Mouse (Mus musculus) WW6 (cell line): ENCODE data around the gene Lamp5.

Source experiments
- DNase-seq: peaks from one replicate; pipeline ENCODE4 v3.0.0-alpha.2; 2013; ENCODE audit warnings: low read depth, low spot score

The Lamp5 gene

DNA sequence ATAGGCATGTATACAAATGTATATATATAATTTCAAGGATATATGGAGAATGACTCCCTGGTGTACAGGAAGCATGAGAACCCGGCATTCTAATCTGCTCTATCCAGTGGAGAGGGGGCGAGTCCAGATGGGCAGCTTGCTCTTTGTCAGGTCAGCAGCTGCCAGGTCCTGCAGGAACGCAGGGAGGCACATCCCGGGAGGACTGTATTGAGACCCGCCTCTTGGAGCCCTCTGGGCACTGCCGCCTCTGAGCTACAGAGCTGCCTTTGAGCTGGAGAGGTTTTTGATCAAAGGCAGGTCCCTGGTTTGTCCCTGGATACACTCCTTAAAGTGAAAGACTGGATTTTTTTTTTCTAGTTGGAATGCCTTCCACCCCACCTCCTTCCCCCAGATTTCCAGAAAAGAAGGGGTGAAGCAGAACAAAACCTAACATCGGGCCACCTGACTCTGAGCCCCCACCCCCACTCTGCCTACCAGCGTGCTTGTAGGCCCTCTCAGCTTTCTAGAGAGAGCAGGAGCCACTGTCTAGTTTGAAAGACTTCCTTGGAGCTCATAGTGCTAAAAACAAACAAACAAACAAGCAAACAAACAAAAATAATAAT, at the start of gene Lamp5:
Gene Lamp5 (plus strand): TSS at position 552 of the 602 bp plus-strand sequence.
- no peak for DNase-seq

DNA sequence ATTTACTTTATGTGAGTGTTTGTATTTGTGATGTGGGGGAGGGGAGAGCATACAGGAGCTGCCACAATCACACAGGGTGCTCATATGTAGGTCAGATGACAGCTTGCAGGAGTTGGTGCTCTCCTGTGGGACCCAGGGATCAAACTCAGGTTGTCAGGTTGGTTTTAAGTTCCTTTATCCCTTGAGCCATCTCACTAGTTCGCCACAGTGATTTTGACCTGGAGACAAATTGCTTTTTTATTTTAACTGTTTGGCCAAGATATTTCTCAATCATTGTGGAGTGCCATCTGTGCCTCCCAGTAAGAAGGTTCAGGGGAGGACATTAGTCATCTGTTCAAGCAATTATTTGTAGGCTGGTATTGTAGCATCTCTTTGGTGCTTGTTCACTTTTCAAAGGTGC, 48.2 kb upstream of the Lamp5 start:
- DNase-seq = no peak

GRCm38 (mm10) chr2:136006280-136006679, 45.8 kb upstream of the Lamp5 start:
- no peak for DNase-seq

GRCm38 (mm10) chr2:136012759-136013158, 39.3 kb upstream of the Lamp5 start:
- no peak for DNase-seq

DNA sequence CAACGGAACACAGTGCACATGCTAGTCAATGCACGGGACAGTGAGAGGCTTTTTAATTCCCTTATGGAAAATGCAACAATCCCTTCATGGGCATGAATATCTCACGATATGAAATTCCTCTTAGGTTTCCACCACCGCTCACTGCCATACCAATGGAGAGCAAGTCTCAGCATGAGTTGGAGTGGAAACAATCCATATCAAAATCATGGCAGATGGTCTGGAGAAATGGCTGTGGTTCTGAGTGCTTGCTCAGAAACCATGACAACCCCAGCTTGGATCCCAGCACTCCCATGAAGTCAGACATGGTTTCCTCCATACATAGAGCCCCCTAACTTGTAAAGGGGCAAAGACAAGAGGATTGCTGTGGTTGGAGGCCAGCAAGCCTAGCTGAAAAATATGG, 3.6 kb upstream of the Lamp5 start:
- DNase-seq = no peak

- DNase-seq = no peak
These were observed 1.0 kb upstream of the Lamp5 start for GRCm38 (mm10) chr2:136050793-136051615.

DNA sequence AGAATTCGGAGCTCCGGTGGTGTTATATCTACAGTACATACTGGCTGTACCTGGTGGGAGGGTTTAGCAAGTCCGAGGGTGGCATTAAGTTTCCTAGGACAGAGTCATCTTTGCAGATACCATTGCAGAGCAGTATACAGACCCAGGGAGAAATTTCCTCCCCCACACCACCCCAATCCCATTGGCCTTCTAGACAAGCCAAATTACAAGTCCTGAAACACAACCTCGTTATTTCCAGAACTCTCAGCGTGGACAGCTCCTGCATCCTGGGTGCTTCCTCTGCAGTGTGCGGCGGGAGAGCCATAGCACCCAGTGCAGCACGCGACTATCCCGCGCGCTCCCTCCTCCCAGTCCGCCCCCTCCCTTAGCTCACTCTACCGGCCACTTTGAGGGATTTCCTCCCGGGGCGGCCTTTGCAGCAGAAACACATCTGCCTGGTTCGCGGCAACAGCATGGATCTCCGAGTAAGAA, 5.9 kb downstream of the Lamp5 start:
- no peak for DNase-seq

- DNase-seq = no peak
These were observed 6.4 kb downstream of the Lamp5 start for GRCm38 (mm10) chr2:136058398-136058797.

DNA sequence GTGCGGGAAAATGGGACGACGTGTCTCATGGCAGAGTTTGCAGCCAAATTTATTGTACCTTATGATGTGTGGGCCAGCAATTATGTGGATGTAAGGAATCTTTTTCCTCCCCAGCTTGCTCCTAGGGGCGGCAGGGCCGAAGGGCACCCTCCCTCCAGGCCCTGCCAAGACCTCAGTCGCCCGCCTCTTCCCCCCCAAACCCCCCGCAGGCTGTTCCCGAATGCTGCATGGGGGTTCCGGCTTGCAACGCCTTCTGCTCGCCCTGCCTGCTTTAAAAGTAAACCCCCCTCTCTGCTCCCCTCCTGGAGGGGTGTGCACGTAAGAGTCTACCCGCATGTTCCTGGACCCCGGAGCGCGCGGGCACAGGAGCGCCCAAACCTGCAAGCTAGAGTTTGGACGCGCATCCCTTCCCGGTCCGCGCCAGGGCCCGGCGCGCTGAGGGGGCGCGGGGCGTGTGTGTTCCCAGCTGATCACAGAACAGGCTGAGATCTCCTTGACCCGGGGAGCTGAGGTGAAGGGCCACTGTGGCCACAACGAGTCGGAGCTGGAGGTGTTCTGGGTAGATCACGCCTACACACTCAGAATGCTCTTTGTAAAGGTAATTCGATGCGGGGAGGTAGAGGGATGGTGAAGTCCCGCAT, 7.1 kb downstream of the Lamp5 start:
- DNase-seq = no peak

DNA sequence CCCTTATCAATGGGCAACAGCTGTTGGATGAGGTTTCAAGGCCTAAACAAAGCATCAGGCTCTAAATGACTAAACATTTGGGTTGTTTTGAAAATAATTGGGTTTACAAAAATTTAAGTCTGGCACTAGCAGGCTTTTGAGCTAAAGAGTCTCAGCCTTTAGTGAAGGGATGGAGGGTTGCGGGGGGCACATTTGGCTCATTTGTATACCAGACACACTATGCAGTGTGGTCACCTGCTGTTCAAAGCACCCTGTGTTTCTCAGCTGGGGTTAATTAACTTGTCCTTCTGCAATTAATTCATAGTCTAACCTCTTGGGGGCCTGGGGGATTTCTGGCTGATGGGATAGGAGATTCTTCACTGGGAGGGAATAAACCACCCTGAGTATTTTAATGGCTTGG, 12.3 kb downstream of the Lamp5 start:
- DNase-seq = no peak

DNA sequence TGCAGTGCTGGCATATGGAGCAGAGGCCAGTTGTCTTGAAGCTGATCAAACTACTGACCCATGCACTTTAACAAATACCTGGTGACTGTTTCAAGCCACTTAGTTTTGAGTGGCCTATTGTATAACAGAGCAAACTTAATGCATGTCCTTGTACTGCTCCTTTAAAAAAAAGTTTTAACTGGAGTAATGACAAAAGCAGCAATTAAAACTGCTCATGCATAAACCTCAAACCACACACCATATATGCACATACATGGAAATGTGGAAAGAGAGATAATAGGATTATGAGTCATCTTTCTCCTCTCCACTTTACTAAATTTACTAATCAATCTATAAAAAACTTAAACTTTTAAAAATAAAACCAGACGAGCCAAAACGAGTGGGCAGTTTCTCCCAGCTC, 43.9 kb downstream of the Lamp5 start:
- no peak for DNase-seq

- DNase-seq = no peak
These were observed 45.1 kb downstream of the Lamp5 start for GRCm38 (mm10) chr2:136097143-136097542.

DNA sequence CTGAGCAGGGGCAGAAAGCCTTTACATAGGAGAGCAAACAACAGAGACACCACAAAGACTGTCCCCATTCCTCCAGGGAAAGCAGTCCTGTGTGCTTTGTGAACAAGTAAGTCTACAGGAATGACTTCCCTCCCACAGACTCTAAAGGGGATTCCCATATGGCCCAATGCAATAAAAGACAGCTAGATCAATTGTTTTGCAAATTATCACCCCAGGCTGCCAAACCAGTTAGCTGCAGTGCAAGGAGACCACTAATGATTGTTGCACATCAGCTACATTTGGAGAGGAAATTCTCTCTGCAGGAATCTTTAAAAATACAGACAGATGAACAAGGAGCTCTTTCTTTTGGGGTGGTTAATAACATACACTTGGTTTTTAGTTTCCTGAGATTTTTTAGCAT, 55.6 kb downstream of the Lamp5 start:
- DNase-seq = no peak

GRCm38 (mm10) chr2:136108124-136109037, 56.3 kb downstream of the Lamp5 start:
- no peak for DNase-seq

DNA sequence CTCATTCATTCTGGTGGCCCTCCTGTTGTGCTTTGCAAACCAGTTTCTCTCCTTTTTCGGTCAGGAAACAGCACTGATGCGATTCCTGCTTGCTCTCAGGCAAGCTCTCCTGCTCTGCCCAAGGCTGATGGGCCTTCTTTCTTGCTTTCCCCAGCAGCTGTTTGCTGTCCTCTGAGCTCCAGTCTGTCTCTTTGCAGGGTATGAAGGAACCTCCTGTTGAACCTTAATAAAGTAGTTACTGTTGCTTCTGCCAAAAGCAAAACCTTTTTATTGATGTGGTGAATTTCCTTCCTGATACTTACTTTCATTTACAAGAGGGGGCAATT, 57.0 kb downstream of the Lamp5 start:
- no peak for DNase-seq

GRCm38 (mm10) chr2:136113374-136113773, 61.3 kb downstream of the Lamp5 start:
- no peak for DNase-seq

DNA sequence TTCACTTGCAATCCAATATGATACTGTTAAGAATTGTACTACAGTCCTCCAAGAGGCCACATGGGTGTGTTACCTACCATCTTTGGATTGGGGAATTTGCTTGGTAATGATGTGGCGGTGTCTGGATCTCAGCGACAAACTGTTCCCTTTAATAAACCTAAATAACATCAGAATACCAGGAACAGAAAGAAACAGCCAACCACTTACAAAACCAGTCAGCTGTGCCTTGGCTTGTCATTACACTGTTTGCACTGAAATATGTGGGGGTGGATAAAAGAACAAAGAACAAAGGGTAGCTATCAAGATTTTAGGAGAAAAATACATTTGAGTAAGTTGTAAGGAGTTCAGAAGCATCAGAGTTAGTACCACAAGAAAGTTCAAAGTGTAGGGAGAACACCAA, 66.0 kb downstream of the Lamp5 start:
- no peak for DNase-seq
